Mouse (Mus musculus) limb, embryonic 12.5 days (tissue): Measurements from ENCODE around the gene Anks1b. TPM values are rescaled to one million over a fixed set of nuclear protein-coding genes. Genes with fewer than 3 reads are reported as not detected.

Experiments
- ATAC-seq: fragments of 200-750 bp; cut with Nextera tagmentation; 2 replicates; pipeline ENCODE4 v1.8.0; 2017; ENCODE audit warnings: low read depth, moderate TSS enrichment; ENCODE audit not compliant: insufficient number of reproducible peaks, insufficient read depth, low FRiP score, low TSS enrichment
- H3K27ac ChIP-seq: fragments of 300-500 bp; sonication (generic); 2 replicates; pipeline ENCODE4 v1.5.1; 2016; ENCODE audit warnings: mild to moderate bottlenecking, moderate library complexity
- H3K27me3 ChIP-seq: fragments of 300-500 bp; sonication (generic); 2 replicates; pipeline ENCODE4 v1.6.1; 2016; ENCODE audit warnings: mild to moderate bottlenecking, moderate library complexity
- H3K36me3 ChIP-seq: fragments of 300-500 bp; sonication (generic); 2 replicates; pipeline ENCODE4 v1.6.1; 2016; ENCODE audit warnings: mild to moderate bottlenecking, moderate library complexity
- H3K4me1 ChIP-seq: fragments of 300-500 bp; sonication (generic); replicated peaks from 2 replicates; pipeline ENCODE4 v1.6.1; 2016
- H3K4me2 ChIP-seq: fragments of 300-500 bp; sonication (generic); 2 replicates; pipeline ENCODE4 v1.6.1; 2016; ENCODE audit warnings: mild to moderate bottlenecking, moderate library complexity
- H3K4me3 ChIP-seq: fragments of 300-500 bp; sonication (generic); replicated peaks from 2 replicates; pipeline ENCODE4 v1.5.1; 2016; ENCODE audit warnings: mild to moderate bottlenecking
- H3K9ac ChIP-seq: fragments of 300-500 bp; sonication (generic); replicated peaks from 2 replicates; pipeline ENCODE4 v1.6.1; 2016; ENCODE audit warnings: mild to moderate bottlenecking, moderate library complexity
- H3K9me3 ChIP-seq: fragments of 300-500 bp; sonication (generic); 2 replicates; pipeline ENCODE4 v1.6.1; 2016; ENCODE audit warnings: mild to moderate bottlenecking, moderate library complexity
- WGBS: fragments of 180-500 bp; shearing (Covaris S2); methylation state at CpG from one replicate; pipeline ENCODE4 v1.1.7; 2016; 5-methylcytosine and 5-hydroxymethylcytosine counted together
- polyA plus RNA-seq: library from polyadenylated mRNA; unstranded; fragments of >200 nt; fragmentation: Nextera tagmentation; extraction: Ambion mirVana; gene quantifications from 2 replicates; pipeline ENCODE4 v1.2.1, GENCODE M21; 2016

Anks1b gene
- polyA plus RNA-seq, 1 experiment from 2014 or later, result 1.8 TPM

- H3K4me1 ChIP-seq, result no peaks in the 10 kb centered on the region
- H3K9me3 ChIP-seq, result no peaks in the 10 kb centered on the region
- H3K9ac ChIP-seq, result no peak overlapping the region
- H3K4me2 ChIP-seq, result no peak overlapping the region
- no peaks in the 10 kb centered on the region for H3K36me3 ChIP-seq
- no peaks in the 10 kb centered on the region; the same call in 1 of the 2 replicates for H3K27me3 ChIP-seq
- no peak for ATAC-seq
- WGBS, result 78% methylated on average over 15 of the region's 15 CpGs
- no peak overlapping the region for H3K4me3 ChIP-seq
- no peak overlapping the region for H3K27ac ChIP-seq
Measured at GRCm38 (mm10) chr10:90940521-90941520, 1067.5 kb downstream of the Anks1b start.

GRCm38 (mm10) chr10:90942001-90942700, 1068.8 kb downstream of the Anks1b start:
- no peaks in the 10 kb centered on the region; the same call in 1 of the 2 replicates for H3K27me3 ChIP-seq
- 85% methylated on average over 14 of the region's 14 CpGs for WGBS
- H3K9me3 ChIP-seq, result no peaks in the 10 kb centered on the region
- H3K36me3 ChIP-seq, result no peaks in the 10 kb centered on the region
- no peak overlapping the region for H3K4me2 ChIP-seq
- no peak overlapping the region for H3K9ac ChIP-seq
- H3K4me1 ChIP-seq, result no peaks in the 10 kb centered on the region
- H3K27ac ChIP-seq, result no peak overlapping the region
- ATAC-seq, result no peak
- H3K4me3 ChIP-seq, result no peak overlapping the region

DNA sequence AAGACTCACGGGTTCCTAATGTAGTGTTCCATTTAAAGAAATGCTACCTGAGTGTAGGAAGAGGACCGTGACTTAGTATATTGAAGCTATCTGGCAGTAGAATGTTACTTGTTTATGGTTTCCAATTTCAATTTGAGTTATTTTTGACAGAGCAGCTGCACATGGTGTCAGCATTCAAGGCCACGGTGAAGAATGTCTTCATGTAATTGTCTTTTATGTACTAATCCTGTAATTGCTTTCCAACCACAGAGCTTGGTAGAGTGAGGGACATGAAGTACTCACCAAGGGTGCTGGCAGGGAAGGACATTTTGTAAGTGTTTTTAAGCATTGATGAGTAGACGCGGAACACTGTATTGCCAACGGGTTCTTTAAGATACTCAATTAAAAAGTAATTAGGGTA, 1073.7 kb downstream of the Anks1b start:
- Histone ChIP-seq H3K27me3 (peaks cover 4% of the 10 kb centered on the region; the same call in 1 of the 2 replicates), H3K36me3 (no peaks in the 10 kb centered on the region), H3K9me3 (no peaks in the 10 kb centered on the region), H3K4me2 (no peak overlapping the region), H3K9ac (no peak overlapping the region), H3K4me3 (no peak overlapping the region), H3K4me1 (peaks cover 3% of the 10 kb centered on the region; the same call in 1 of the 2 replicates), H3K27ac (no peak overlapping the region)
- 85% methylated on average over 6 of the region's 6 CpGs for WGBS
- no peak for ATAC-seq

- H3K4me3 ChIP-seq, result no peak overlapping the region
- no peak overlapping the region for H3K27ac ChIP-seq
- H3K9me3 ChIP-seq, result no peaks in the 10 kb centered on the region
- no peak for ATAC-seq
- peaks cover 4% of the 10 kb centered on the region; the same call in 1 of the 2 replicates for H3K27me3 ChIP-seq
- no peak overlapping the region for H3K9ac ChIP-seq
- no peaks in the 10 kb centered on the region for H3K36me3 ChIP-seq
- peaks cover 3% of the 10 kb centered on the region; the same call in 1 of the 2 replicates for H3K4me1 ChIP-seq
- WGBS, result 89% methylated on average over 18 of the region's 18 CpGs
- no peak overlapping the region for H3K4me2 ChIP-seq
Measured at GRCm38 (mm10) chr10:90947608-90948373, 1074.5 kb downstream of the Anks1b start.

GRCm38 (mm10) chr10:90953103-90953709, 1079.9 kb downstream of the Anks1b start:
- H3K27ac ChIP-seq, result no peak overlapping the region
- ATAC-seq, result no peak
- 87% methylated on average over 15 of the region's 15 CpGs for WGBS
- no peaks in the 10 kb centered on the region for H3K36me3 ChIP-seq
- no peaks in the 10 kb centered on the region for H3K27me3 ChIP-seq
- H3K4me1 ChIP-seq, result peaks cover 3% of the 10 kb centered on the region; the same call in 1 of the 2 replicates
- no peaks in the 10 kb centered on the region for H3K9me3 ChIP-seq
- H3K4me3 ChIP-seq, result no peak overlapping the region
- no peak overlapping the region for H3K4me2 ChIP-seq
- H3K9ac ChIP-seq, result no peak overlapping the region

DNA sequence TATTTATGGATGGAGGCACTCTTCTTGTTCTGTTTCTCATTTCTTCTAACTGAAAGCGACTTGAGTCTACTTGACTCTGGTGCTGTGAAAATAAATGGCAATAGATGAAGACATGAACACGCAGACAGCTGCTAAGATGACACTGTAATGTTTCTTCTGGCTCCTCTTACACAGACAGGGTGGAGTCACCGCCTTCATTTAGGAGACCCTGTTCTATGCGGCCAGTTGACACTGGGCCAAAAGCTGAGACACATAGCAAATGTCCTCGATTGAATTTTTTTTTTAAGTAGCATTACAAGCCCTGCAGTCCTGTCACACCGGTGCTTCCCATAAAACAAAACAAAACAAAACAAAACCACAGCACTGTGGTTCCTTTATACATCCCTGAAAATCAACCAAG, 1080.5 kb downstream of the Anks1b start:
- Histone ChIP-seq H3K4me1 (peaks cover 3% of the 10 kb centered on the region; the same call in 1 of the 2 replicates), H3K9ac (no peak overlapping the region), H3K4me2 (no peak overlapping the region), H3K36me3 (no peaks in the 10 kb centered on the region), H3K9me3 (no peaks in the 10 kb centered on the region), H3K27ac (no peak overlapping the region), H3K4me3 (no peak overlapping the region), H3K27me3 (no peaks in the 10 kb centered on the region)
- 83% methylated on average over 6 of the region's 6 CpGs for WGBS
- no peak for ATAC-seq

DNA sequence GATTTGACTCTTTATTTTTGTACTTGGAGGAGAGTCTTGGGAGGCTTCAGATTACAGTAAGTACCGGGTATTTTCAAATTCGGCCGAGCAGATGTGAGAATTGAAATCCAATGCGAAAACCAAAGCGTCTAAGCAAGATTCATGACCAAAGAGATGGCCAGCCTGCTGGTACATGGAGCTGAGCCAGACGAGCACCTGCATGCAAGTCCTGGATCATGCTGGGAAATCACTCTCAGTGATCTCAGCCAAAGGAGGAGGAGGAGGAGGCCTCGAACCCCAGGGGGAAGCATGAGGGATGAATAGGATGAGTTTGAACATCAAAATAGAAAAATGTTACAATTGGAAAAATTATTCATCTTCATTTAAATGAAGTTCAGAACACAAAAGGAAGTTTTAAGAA, 1087.1 kb downstream of the Anks1b start:
- H3K9ac ChIP-seq, result no peak overlapping the region
- H3K4me1 ChIP-seq, result 0 out of 2 replicates have a peak, but pooled peaks cover 3% of the 10 kb centered on the region
- no peaks in the 10 kb centered on the region for H3K36me3 ChIP-seq
- no peaks in the 10 kb centered on the region for H3K27me3 ChIP-seq
- ATAC-seq, result no peak
- H3K9me3 ChIP-seq, result no peaks in the 10 kb centered on the region
- no peak overlapping the region for H3K27ac ChIP-seq
- H3K4me3 ChIP-seq, result no peak overlapping the region
- no peak overlapping the region for H3K4me2 ChIP-seq
- WGBS, result 77% methylated on average over 7 of the region's 7 CpGs

DNA sequence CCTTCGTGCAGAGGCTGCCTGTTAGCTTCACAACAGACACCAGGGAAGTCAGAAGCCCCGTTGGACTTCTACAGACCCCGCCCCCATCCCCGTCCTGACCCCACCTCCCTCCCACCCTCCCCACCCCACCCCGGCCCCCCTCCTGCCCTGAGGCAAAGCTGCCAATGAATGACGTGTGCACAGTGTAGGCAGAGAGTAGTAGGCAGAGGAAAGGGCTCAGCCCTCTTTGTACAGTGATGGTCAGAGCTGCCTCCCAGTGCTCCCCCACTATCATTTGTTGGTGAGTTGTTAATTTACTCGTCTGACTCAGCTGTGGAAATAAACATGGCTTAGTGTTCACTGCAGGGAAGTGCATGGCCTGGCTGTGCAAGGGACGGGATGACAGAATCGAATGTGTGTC, 1091.2 kb downstream of the Anks1b start:
- H3K4me1 ChIP-seq, result peaks cover 14% of the 10 kb centered on the region
- no peak overlapping the region for H3K4me3 ChIP-seq
- no peaks in the 10 kb centered on the region for H3K9me3 ChIP-seq
- no peak overlapping the region for H3K27ac ChIP-seq
- ATAC-seq, result no peak
- WGBS, result 29% methylated on average over 9 of the region's 9 CpGs
- H3K27me3 ChIP-seq, result peaks cover 39% of the 10 kb centered on the region
- no peak overlapping the region for H3K9ac ChIP-seq
- H3K4me2 ChIP-seq, result 0 out of 2 replicates have a peak overlapping the region, but pooled peaks have one; percentile 8
- no peaks in the 10 kb centered on the region for H3K36me3 ChIP-seq

DNA sequence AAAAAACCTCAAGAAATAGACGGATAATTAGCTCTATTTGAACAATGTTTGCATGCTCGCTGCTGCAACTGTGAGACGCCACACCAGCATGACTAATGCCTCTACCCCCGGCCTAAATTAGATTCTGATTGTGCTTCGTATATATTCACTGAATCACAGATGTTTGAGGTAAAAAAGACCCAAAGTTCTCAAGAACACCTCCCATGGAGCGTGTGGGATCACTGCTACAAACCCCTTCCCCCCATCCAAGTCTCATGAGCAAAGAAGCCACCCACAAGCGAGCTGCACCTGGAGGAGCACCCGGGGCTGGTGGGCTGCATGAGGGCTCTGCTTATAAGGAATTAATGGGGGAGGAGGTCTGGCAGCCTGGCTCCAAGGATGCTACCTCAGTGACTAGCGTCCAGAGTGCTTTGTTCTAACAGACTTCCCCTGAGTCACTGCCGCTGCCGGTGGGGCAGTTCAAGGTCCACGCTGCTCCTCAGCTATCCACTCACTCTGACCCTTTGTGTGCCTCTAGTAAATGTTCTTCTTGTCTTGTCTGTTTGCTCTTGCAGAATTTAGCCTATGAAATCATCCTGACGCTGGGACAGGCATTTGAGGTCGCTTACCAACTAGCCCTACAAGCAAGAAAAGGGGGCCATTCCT, 1092.5 kb downstream of the Anks1b start:
- H3K27me3 ChIP-seq, result peaks cover 48% of the 10 kb centered on the region
- 58% methylated on average over 14 of the region's 14 CpGs for WGBS

GRCm38 (mm10) chr10:90966821-90967220, 1093.5 kb downstream of the Anks1b start:
- 0 out of 2 replicates have a peak, but pooled peaks have one; percentile 18 for ATAC-seq
- Histone ChIP-seq H3K4me1 (peaks cover 20% of the 10 kb centered on the region), H3K36me3 (no peaks in the 10 kb centered on the region), H3K27me3 (peaks cover 48% of the 10 kb centered on the region), H3K27ac (no peak overlapping the region), H3K9me3 (no peaks in the 10 kb centered on the region), H3K9ac (no peak overlapping the region), H3K4me2 (peak overlapping the region; percentile 26; the same call in 1 of the 2 replicates), H3K4me3 (no peak overlapping the region)
- 5% methylated on average over 9 of the region's 9 CpGs for WGBS

More for the DNA sequence above, 1092.5 kb downstream of the Anks1b start:
- H3K4me1 ChIP-seq, result peaks cover 20% of the 10 kb centered on the region
- ATAC-seq, result no peak
- no peak overlapping the region for H3K4me2 ChIP-seq
- no peaks in the 10 kb centered on the region for H3K9me3 ChIP-seq
- H3K27ac ChIP-seq, result no peak overlapping the region
- H3K36me3 ChIP-seq, result no peaks in the 10 kb centered on the region
- no peak overlapping the region for H3K4me3 ChIP-seq
- no peak overlapping the region for H3K9ac ChIP-seq
